Mouse (Mus musculus): Measurements from ENCODE around the gene Trak1.

The Trak1 gene

DNA sequence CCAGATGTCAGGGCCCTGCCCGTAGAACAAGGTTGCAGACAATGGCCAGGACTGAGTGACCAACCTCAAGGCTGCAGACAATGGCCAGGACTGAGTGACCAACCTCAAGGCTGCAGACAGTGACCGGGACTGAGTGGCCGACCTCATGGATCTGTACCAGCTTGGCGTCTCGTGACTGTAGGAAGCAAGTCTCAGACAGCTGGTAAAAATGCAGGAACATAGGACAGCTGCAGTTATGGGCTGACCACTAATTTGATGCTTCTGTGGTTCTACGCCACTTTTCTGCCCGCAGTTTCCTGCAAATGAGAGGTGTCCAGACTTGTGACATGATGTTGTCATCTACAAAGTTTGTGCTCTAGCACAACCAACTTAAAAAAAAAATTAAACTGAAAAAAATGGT, 4.1 kb upstream of the Trak1 start:
- no peak for DNase-seq (ENCODE audit: low read depth, low spot score)

DNA sequence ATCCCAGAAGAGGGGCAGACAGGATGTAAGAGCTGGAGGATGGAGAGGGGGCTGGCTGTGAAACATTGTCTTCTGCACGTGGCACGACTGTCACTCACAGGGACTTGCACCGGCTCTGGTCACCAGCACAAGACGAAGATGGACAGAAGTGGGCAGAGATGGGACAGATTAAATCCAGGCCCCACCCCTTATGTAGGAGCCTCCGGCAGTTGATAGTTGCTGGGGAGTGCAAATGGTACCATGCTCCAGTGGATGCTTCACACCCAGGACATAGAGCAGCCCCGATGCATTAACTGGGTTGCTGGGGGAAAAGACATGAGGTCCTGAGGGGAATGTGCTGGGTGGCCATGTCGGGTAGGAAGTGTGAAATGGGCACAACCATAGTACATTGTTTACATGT, 2.1 kb upstream of the Trak1 start:
- DNase-seq (ENCODE audit: low read depth, low spot score) = no peak

DNA sequence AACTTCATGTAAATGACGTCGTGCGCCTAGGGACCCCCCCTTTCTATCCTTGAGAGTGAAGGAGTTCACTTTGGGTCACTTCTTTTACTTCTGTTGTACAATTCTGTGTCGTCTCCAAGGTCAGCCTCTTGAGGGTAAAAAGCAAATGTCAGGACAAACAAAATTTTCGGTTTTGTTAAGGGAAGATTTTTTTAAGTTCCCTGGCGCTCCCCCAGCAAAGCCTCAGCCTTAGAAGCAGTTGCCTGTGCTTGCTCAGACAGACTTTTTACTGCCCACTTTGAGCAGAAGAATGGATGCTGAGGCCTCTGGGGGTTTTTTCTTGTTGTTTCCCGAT, 730 bp downstream of the Trak1 start:
- no peak for DNase-seq (ENCODE audit: low read depth, low spot score)

DNA sequence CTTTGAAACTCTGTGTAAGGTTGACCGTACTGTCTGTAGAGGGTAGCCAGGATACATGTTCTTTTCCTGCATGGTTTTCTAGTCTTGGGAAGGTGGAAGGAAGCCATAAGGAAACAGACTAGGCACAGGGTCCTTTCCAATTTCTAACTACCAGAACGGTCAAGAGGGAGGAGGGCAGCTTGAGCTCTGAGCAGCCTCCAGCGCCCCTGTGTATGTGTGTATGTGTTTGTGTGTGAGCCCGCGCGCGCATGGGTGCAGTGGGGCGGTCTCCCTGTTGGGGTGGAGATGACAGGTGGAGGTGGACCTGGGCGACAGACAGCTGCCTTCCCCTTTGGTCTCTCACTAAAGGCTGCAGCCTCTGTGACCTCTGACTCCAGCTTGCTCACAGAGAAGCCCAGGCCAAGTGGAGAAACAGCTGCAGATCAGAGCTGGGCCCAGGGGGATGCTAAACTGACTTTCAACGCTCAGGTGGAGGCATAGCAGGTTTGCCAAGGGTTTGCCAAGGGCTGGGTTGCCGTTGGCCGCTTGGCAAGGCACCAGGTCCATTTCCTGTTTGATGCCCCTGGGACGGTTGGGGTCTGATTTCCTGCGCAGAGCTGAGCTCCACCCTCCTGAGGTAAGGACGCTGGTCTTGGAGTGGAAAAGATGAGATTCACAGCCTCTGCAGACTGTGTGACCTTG, 1.2 kb downstream of the Trak1 start:
- peak; percentile 73 for DNase-seq (ENCODE audit: low read depth, low spot score)

DNA sequence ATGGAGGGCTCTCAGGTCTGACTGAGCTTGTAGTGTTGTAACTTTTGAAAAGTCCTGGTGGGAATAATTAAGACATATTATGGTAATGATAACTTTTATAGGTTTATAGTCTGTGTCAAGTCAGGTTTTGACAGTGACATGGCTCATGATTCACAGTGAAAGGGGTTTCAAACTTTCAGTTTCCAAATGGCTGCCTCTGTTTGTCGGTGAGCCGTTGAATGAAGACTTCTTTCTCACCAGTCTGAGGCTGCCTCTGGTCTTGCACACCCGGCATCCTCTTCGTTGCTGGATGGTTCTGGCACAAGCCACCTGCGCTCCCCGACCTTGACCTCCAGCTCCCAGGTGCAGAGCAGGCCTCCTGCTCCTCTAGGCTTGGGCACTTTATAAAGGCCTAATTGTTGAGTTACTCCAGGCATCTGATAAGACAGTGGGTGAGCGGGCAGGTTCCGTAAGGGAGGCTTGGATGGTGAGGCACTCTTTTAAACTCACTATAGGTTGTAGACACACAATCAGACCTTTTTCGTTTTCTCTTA, 2.0 kb downstream of the Trak1 start:
- DNase-seq (ENCODE audit: low read depth, low spot score) = peak; percentile 72

DNA sequence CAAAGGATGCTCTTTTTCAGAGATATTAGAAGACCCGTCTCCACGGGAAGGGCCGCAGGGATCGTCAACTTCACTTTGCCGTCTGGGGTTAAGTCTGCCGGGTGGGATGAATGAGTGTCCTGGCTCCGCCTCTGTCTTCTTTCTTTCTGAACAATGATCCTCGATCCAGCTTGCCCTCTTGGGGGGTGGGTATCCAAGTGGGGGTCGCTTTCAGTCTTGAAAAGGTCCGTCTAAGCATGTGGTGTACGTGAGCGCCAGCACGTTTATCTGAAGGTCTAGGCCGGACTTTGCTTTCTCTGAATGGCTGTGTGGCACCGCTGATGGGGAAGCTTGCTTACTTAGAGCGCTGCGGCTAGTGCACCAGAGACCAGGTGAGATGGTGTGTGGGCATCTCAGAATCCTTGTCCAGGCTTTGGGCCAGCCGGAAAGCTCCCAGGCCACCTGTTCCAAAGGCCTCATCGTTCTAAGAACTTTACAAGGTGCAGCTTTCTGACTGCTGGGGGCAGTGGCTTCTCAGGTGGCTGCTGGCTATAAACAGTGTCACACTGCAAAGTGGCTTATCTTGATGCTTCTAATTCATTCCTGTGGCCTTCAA, 2.8 kb downstream of the Trak1 start:
- no peak for DNase-seq (ENCODE audit: low read depth, low spot score)

DNA sequence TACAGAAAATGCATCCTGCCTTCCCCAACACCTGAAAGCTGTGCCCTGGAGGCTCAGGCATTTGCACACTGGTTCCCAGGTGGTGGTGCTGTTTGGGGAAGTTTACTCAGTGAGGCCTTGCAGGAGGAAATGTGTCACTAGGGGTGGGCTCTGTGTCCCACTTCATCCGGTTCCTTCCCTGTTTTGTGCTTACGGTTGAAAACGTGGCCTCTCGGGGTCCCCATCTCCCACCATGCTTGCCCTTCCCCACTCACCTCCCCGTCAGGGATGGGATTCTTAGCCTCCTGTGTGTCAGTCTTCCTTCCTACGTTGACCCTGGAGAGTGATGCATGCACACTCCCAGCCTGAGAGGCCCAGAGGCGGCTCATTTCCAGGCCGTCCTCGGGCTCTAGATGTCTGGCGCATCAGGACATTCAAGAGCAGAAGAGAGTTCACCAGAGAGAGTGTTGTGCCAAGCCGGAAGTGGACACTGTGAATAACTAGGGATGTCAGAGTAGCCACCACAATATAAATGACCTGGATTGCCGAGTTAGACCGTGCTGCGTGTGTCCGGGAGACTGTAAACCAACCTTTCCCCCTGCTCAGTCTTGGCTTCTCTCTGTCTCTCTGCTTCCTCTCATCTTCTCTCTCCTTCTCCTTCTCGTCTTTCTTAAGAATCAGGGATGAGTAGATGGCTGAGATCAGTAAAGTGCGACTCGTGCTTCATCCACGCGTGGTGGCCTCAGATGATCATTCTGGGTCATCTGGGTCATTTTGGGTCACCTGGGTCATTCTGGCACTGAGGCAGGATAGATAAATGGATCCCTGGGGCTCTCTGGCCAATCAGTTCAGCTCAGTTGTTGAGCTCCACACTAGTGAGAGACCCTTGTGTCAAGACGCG, 4.0 kb downstream of the Trak1 start:
- no peak for DNase-seq (ENCODE audit: low read depth, low spot score)

DNA sequence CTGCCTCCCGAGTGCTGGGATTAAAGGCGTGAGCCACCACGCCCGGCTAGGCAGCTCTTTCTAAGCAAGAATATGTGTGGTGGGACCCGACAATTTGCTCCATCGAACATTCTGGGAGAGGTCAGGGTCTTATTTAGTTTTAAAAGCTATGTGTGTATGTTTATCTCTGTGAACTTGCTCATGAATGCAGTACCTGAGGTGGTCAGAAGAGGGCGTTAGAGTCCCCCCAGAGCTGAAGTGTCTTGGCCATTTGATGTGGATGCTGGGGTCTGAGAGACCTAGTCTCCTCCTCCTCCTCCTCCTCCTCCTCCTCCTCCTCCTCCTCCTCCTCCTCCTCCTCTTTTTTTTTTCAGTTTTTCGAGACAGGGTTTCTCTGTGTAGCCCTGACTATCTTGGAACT, 5.2 kb downstream of the Trak1 start:
- DNase-seq (ENCODE audit: low read depth, low spot score) = peak; percentile 25

DNA sequence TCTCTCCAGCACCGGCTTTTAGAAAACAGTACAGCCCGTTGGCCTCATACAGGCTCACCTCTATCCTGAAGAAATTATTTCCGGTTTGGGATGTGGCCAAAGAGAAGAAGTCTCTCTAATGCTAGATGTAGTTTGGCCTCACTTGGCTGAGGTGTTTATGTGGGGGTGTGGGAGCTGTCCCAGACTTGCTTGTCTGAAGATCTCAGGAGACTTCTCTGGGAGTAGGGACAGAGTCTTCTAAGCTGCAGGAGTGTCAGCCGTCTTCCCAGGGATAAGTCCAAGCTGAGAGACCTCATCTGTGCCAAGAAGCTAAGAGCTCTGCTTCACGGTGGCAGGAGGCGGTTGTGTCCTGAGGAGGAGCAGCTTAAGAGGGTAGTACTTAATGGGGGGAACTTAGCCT, 5.8 kb downstream of the Trak1 start:
- no peak for DNase-seq (ENCODE audit: low read depth, low spot score)

DNA sequence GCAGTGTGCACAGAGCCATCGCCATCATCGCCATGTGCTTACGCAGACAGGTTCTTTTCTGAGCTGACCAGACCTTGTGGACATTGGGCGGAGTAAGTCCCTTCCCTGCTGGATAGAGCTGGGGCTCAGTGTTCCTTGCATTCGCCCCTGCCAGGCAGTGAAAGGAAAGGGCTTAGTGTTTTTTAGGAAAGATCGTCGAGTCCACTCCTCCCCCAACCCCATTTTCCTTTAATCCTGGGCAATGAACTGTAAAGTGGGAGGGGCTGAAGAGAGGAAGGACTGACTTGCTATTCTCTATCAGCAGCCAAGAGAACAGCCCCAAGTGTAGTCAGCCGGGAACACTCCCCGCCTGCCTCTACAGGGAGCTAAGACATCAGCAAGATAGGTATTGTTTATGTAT, 6.4 kb downstream of the Trak1 start:
- no peak for DNase-seq (ENCODE audit: low read depth, low spot score)

DNA sequence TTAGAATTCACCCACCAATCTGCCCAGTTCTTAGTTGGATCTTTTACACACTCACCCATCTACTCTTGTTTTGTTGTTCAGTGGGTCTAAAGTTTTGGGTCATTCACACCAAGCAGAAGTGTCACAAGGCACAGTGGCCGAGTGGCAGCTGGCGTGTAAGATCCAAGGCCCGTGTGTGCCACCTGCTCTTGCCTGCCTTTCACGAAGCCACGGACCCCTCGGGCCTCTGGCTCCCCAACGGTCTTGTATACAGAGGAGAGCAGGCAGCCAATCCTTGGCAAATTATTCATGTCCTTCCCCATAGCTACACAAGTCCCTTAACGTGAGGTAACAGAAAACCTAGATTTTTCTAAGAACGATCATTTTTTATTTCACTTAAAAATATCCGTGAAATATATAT, 7.2 kb downstream of the Trak1 start:
- DNase-seq (ENCODE audit: low read depth, low spot score) = no peak

DNA sequence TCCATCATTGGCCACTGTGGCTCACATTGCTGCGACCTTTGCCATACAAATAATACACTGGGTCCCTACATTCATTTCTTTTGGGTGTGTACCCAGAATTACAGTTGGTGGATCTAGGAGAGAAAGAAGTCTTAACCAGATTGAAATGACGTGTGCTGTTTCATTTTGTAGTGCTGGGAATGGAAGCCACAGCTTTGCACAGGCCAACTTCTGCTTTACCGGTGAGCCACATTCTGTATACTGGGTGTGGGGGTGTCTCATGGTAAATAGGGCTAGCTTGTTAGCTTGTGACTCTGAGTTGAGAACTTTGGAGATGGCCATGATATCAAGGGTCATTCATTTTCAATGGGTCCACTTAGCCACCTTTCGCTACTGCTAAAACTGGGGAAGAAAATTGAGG, 8.2 kb downstream of the Trak1 start:
- no peak for DNase-seq (ENCODE audit: low read depth, low spot score)

DNA sequence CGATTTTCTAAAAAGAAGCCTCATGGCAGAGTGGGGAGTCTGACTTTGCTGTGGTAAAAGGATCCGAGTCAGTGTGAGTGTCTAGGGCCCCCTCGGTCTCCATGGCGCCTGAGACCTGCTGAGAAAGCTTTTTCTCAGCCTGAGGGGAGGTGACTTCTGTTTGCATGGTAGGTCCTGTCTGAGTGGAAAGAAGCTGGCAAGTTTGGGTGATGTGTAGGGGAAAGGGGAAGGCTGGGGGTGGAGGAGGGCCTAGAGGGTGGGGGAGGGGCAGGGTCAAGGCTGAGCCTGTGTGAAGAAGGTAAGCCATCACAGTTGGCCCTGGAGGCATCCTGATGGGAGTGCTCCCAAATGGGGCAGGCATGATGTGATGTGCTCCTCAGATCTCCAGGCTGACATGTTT, 12.0 kb downstream of the Trak1 start:
- no peak for DNase-seq (ENCODE audit: low read depth, low spot score)

DNA sequence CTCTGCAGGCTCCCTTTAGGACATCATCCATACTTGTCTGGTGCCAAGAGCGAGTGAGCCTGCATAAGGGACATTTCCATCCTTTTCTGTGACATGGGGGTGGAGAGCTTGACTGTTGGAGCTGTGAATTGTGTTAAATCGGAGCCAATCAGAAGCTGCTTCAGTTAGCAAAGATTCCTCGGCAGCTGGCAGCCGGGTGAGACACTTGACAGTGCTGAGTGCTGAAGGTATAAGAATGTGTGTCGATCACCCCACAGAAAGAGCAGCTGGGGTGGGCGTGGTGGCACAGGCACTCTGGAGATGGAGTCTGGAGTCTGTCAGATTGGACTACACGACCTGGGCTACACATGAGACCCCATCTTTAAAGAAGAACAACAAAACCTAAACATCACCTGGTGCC, 13.2 kb downstream of the Trak1 start:
- DNase-seq (ENCODE audit: low read depth, low spot score) = no peak

DNA sequence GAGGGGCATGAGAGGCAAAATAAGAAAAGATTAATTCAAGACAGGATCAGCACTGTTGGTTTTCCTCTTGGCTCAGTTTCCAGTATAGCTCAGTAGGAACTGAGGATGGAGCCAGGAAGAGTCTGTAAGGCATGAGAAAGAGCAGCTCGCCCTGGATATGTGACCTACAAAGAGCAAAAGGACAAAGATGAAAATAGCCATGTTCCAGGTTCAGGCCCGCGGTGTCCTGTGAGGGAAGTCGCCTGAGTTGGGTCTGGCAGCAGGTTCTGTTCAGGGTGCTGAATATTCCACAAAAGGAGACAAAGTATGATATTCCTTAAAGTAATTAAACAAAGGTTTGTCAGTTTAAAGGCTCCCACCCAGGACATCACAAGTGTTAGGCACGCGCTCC, 14.5 kb downstream of the Trak1 start:
- no peak for DNase-seq (ENCODE audit: low read depth, low spot score)

DNA sequence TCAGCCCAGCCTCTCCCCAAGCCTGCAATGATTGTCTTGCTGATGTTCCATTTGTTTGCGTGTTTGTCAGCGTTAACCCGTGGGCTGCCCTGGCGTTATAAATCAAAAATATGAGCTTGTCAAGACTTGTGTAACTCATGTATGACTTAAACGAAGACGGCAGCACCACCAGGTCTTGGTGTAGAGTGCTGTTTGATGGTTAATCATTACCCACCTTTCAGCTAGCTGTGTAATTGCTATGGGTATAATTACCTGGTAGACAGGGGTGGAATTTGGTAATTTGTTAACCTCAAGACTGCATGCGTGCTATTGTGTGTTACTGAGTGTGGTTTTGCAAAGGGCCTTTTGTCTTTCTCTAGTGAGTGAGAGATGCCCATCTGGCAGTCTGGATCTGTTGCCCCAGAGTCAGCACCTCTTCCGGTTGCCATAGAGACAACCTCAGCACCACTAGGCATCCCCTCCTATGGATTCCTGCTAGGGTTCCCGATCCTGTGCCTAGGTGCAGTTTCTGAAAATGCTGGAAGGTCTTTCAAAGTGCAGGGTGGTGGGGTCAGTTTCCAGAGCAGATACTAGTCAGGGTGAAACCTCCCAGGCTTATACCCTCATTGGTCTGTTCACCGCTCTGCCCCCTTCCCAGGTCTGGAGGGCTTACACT, 15.1 kb downstream of the Trak1 start:
- no peak for DNase-seq (ENCODE audit: low read depth, low spot score)

DNA sequence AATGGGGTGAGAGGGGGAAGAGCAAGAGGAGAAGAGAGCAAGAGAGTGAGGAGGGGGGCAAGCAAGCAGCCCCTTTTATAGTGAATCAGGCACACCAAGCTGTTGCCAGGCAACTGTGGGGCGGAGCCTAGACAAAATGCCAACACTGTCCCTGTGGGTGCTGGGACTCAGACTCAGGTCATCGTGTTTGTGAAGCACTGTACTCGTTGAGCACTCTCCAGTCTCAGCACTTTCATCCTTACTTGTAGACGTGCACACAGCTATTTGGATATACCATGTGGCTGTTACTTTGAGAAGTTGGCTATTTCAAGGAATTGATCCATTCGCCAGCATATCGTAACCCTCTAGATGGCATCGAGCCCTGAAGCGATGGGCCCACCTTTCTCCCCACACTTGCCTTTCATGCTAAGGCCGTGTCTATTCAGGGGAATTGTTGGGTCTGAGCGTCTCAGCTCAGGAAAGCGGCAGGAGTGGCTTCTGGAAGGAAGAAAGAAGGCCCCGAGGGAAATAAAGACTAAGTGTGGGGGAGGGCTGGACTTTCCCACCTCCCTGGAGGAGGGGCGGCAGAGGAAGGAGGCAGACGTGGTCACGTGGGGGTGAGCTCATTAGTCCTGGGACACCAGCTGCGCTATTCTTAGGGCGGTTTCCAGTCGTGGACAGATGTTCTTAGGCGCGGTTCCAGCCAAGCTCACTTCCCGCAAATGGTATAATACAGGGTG, 16.5 kb downstream of the Trak1 start:
- DNase-seq (ENCODE audit: low read depth, low spot score) = no peak

DNA sequence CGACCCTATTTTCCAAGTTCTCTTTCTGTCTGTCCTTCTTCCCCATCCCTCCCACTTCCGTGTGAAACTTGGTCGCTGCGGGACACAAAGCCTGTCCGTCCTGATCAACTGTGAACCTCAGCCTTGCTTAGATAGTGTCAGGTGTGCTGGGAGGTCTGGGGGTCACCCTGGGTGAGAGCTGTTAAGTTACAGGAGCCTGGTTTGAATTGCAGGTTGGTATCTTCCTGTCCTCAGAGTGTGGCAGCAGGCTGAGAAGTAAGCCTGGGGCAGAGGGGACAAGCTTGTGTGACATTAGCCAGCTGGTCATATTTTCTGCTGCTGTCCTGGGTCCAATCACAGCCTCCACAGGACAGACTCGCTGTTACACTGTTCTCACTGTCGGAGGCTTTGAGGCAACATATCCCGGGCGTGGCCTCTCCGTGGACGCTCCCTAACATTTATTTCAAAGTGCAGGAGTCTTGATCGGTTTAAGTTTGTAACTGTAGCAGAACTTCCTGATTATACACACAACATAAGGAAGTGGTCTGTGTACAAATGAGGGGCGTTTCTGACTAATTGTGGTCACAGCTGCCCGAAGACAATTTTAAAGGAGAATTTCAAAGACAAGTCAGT, 17.3 kb downstream of the Trak1 start:
- DNase-seq (ENCODE audit: low read depth, low spot score) = peak; percentile 45

DNA sequence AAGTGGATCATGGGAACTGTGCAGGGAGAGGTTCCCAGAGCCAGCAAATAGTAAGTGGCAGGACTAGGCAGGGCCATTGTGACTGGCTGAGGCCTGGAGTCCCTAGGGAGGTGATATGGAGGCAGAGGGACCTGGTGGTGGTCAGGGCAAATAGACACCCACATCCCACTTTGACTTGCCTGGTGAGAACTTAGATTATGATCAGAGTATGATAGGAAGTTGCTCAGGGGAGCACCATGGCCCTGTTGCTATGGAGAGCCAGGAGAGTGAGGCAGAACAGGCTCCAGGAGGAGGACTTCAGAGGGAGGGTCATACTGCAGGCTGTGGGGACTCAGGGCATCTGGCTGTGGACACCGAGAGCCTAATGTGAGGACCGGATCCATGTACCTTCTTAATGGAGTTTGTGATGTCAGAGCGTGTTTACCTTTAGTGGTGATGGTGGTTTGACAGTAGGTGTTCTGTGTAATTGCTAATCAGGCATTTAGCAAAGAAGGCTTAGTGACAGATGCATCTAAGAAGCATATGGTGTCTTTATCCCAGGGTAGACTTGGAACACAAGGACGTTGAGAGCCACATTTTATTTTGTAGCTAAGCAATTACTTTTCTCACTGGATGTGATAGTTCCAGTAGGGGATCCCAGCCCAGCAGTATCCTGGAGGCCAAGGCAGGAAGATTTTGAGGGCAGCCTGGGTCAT, 18.7 kb downstream of the Trak1 start:
- DNase-seq (ENCODE audit: low read depth, low spot score) = no peak

DNA sequence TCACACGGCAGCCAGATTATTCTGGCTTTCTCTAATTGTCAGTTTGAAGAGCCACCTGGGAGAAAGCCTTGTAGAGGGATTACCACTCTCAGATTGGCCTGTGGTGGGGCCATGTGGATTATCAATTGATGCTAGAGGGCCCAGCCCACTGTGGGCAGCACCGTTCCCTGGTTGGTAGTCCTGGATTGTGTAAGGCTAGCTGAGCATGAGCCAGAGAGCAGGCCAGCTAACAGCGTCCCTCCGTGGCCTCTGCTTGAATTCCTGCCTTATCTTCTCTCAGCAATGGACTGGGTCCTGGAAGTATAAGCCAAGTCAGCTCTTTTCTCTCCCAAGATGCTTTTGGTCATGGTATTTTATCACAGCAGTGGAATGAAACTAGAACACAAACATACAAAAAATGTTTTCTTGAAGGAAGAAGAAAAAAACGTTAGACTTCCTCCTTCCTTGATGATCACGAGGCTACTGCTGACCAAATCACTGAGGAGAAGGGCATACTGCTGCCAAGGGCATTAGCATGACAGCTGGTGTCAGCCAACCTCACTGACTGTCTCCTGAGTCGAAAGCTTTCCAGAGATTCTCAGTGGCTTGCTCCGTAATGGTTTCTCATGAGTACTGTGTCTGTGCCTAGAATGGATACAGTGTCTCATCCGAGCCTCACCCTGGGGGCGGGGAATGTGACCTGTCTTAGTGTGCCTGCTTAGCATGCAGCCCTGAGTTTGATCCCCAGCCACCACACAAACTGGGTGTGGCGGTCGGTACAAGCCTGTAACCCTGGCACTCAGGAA, 19.5 kb downstream of the Trak1 start:
- no peak for DNase-seq (ENCODE audit: low read depth, low spot score)

All from A20 (cell line).